Mouse (Mus musculus): ENCODE measurements at regions not wholly inside any gene's neighbourhood (a gene's known extent, or its start where the extent isn't known, plus 50 kb on each side); places are given as distances from the start of the nearest gene placed in this dataset.

GRCm38 (mm10) chr5:54746973-54747372, 748.7 kb downstream of the Stim2 start:
- TF ChIP-seq CTCF (conservative IDR thresholded peaks at IDR 0.05; ENCODE audit: insufficient read depth, insufficient read length, low read depth, low read length) (no peak), POLR2A (IDR thresholded peaks at IDR 0.05; ENCODE audit: low read depth, low read length) (no peak)

Data from kidney, adult 2 months (tissue).